Mouse (Mus musculus): Measurements from ENCODE around the gene Zfp113. TPM values are rescaled to one million over a fixed set of nuclear protein-coding genes. Genes with fewer than 3 reads are reported as not detected.
A peak's percentile ranks its signal among the peaks of the same experiment; 100 is the strongest.

Gene Zfp113
- polyA plus RNA-seq, 1 experiment from 2014 or later, result 25.8 TPM

GRCm38 (mm10) chr5:138154390-138154789 is 1.2 kb downstream of the Zfp113 start:
- 91% methylated on average over 3 of the region's 3 CpGs for WGBS
- Histone ChIP-seq H3K9me3 (ENCODE audit: control insufficient read depth, low read length) (no peaks in the 10 kb centered on the region), H3K9ac (replicated peaks; ENCODE audit: low read depth, low read length) (peak overlapping the region; percentile 95)

GRCm38 (mm10) chr5:138138585-138138984 is 17.0 kb downstream of the Zfp113 start:
- H3K4me3 ChIP-seq (ENCODE audit: low read depth, low read length), result no peak overlapping the region
- no peak overlapping the region for H3K4me2 ChIP-seq (ENCODE audit: low read depth, low read length)
- ATAC-seq (ENCODE audit: low read depth), result no peak
- 77% methylated on average over 4 of the region's 4 CpGs for WGBS
- no peak overlapping the region for H3K9ac ChIP-seq (replicated peaks; ENCODE audit: low read depth, low read length)
- H3K9me3 ChIP-seq (ENCODE audit: control insufficient read depth, low read length), result no peaks in the 10 kb centered on the region
- no peaks in the 10 kb centered on the region for H3K27me3 ChIP-seq (ENCODE audit: control insufficient read depth, insufficient read depth, low read length)
- no peak overlapping the region for H3K27ac ChIP-seq (ENCODE audit: low read depth, low read length)
- no peaks in the 10 kb centered on the region for H3K4me1 ChIP-seq (ENCODE audit: control insufficient read depth, insufficient read depth, low read length)
- H3K36me3 ChIP-seq (ENCODE audit: control insufficient read depth, insufficient read depth, low read length), result peaks cover 15% of the 10 kb centered on the region

More at GRCm38 (mm10) chr5:138154390-138154789, 1.2 kb downstream of the Zfp113 start:
- Histone ChIP-seq H3K36me3 (ENCODE audit: control insufficient read depth, insufficient read depth, low read length) (peaks cover 19% of the 10 kb centered on the region), H3K27me3 (ENCODE audit: control insufficient read depth, insufficient read depth, low read length) (no peaks in the 10 kb centered on the region), H3K27ac (ENCODE audit: low read depth, low read length) (no peak overlapping the region), H3K4me2 (ENCODE audit: low read depth, low read length) (peak overlapping the region; percentile 87), H3K4me1 (ENCODE audit: control insufficient read depth, insufficient read depth, low read length) (peaks cover 9% of the 10 kb centered on the region; the same call in 1 of the 2 replicates), H3K4me3 (ENCODE audit: low read depth, low read length) (peak overlapping the region; percentile 81)
- no peak for ATAC-seq (ENCODE audit: low read depth)

- Histone ChIP-seq H3K27ac (ENCODE audit: low read depth, low read length) (no peak overlapping the region), H3K36me3 (ENCODE audit: control insufficient read depth, insufficient read depth, low read length) (peaks cover 21% of the 10 kb centered on the region), H3K4me1 (ENCODE audit: control insufficient read depth, insufficient read depth, low read length) (no peaks in the 10 kb centered on the region), H3K4me3 (ENCODE audit: low read depth, low read length) (no peak overlapping the region), H3K27me3 (ENCODE audit: control insufficient read depth, insufficient read depth, low read length) (no peaks in the 10 kb centered on the region), H3K9me3 (ENCODE audit: control insufficient read depth, low read length) (no peaks in the 10 kb centered on the region), H3K9ac (replicated peaks; ENCODE audit: low read depth, low read length) (no peak overlapping the region), H3K4me2 (ENCODE audit: low read depth, low read length) (no peak overlapping the region)
- ATAC-seq (ENCODE audit: low read depth), result no peak
- 62% methylated on average over 8 of the region's 8 CpGs for WGBS
These were observed 17.5 kb downstream of the Zfp113 start for GRCm38 (mm10) chr5:138137935-138138549.

- Histone ChIP-seq H3K4me2 (ENCODE audit: low read depth, low read length) (no peak overlapping the region), H3K27me3 (ENCODE audit: control insufficient read depth, insufficient read depth, low read length) (no peaks in the 10 kb centered on the region), H3K27ac (ENCODE audit: low read depth, low read length) (no peak overlapping the region), H3K36me3 (ENCODE audit: control insufficient read depth, insufficient read depth, low read length) (peaks cover 29% of the 10 kb centered on the region), H3K9me3 (ENCODE audit: control insufficient read depth, low read length) (no peaks in the 10 kb centered on the region), H3K4me3 (ENCODE audit: low read depth, low read length) (no peak overlapping the region), H3K4me1 (ENCODE audit: control insufficient read depth, insufficient read depth, low read length) (no peaks in the 10 kb centered on the region), H3K9ac (replicated peaks; ENCODE audit: low read depth, low read length) (no peak overlapping the region)
- ATAC-seq (ENCODE audit: low read depth), result no peak
- WGBS, result 87% methylated on average over 4 of the region's 4 CpGs
These were observed 18.3 kb downstream of the Zfp113 start for GRCm38 (mm10) chr5:138137257-138137656.

GRCm38 (mm10) chr5:138132425-138133064 is 23.0 kb downstream of the Zfp113 start:
- no peak overlapping the region for H3K4me3 ChIP-seq (ENCODE audit: low read depth, low read length)
- ATAC-seq (ENCODE audit: low read depth), result no peak
- H3K36me3 ChIP-seq (ENCODE audit: control insufficient read depth, insufficient read depth, low read length), result peaks cover 60% of the 10 kb centered on the region
- 66% methylated on average over 5 of the region's 5 CpGs for WGBS
- H3K9ac ChIP-seq (replicated peaks; ENCODE audit: low read depth, low read length), result no peak overlapping the region
- no peak overlapping the region for H3K4me2 ChIP-seq (ENCODE audit: low read depth, low read length)
- H3K9me3 ChIP-seq (ENCODE audit: control insufficient read depth, low read length), result no peaks in the 10 kb centered on the region
- H3K27me3 ChIP-seq (ENCODE audit: control insufficient read depth, insufficient read depth, low read length), result no peaks in the 10 kb centered on the region
- H3K4me1 ChIP-seq (ENCODE audit: control insufficient read depth, insufficient read depth, low read length), result no peaks in the 10 kb centered on the region
- no peak overlapping the region for H3K27ac ChIP-seq (ENCODE audit: low read depth, low read length)

GRCm38 (mm10) chr5:138118041-138118440 is 37.5 kb downstream of the Zfp113 start:
- H3K27ac ChIP-seq (ENCODE audit: low read depth, low read length), result no peak overlapping the region
- no peak for ATAC-seq (ENCODE audit: low read depth)

GRCm38 (mm10) chr5:138117199-138118015 is 38.1 kb downstream of the Zfp113 start:
- H3K27ac ChIP-seq (ENCODE audit: low read depth, low read length), result peak overlapping the region; percentile 96
- ATAC-seq (ENCODE audit: low read depth), result peak; percentile 10; the same call in 1 of the 2 replicates
- H3K9me3 ChIP-seq (ENCODE audit: control insufficient read depth, low read length), result no peaks in the 10 kb centered on the region
- H3K4me2 ChIP-seq (ENCODE audit: low read depth, low read length), result peak overlapping the region; percentile 76
- H3K4me1 ChIP-seq (ENCODE audit: control insufficient read depth, insufficient read depth, low read length), result peaks cover 9% of the 10 kb centered on the region
- H3K9ac ChIP-seq (replicated peaks; ENCODE audit: low read depth, low read length), result peak overlapping the region; percentile 78
- H3K27me3 ChIP-seq (ENCODE audit: control insufficient read depth, insufficient read depth, low read length), result no peaks in the 10 kb centered on the region
- 7% methylated on average over 16 of the region's 16 CpGs for WGBS
- H3K36me3 ChIP-seq (ENCODE audit: control insufficient read depth, insufficient read depth, low read length), result peaks cover 3% of the 10 kb centered on the region
- H3K4me3 ChIP-seq (ENCODE audit: low read depth, low read length), result peak overlapping the region; percentile 59

More at GRCm38 (mm10) chr5:138118041-138118440, 37.5 kb downstream of the Zfp113 start:
- peaks cover 9% of the 10 kb centered on the region for H3K4me1 ChIP-seq (ENCODE audit: control insufficient read depth, insufficient read depth, low read length)
- no peaks in the 10 kb centered on the region for H3K9me3 ChIP-seq (ENCODE audit: control insufficient read depth, low read length)
- peak overlapping the region; percentile 76 for H3K4me2 ChIP-seq (ENCODE audit: low read depth, low read length)
- peaks cover 6% of the 10 kb centered on the region for H3K36me3 ChIP-seq (ENCODE audit: control insufficient read depth, insufficient read depth, low read length)
- peak overlapping the region; percentile 78 for H3K9ac ChIP-seq (replicated peaks; ENCODE audit: low read depth, low read length)
- no peaks in the 10 kb centered on the region for H3K27me3 ChIP-seq (ENCODE audit: control insufficient read depth, insufficient read depth, low read length)
- H3K4me3 ChIP-seq (ENCODE audit: low read depth, low read length), result peak overlapping the region; percentile 59
- 85% methylated on average over 3 of the region's 3 CpGs for WGBS

- 7% methylated on average over 38 of the region's 38 CpGs for WGBS
- Histone ChIP-seq H3K9me3 (ENCODE audit: control insufficient read depth, low read length) (no peaks in the 10 kb centered on the region), H3K4me3 (ENCODE audit: low read depth, low read length) (peak within 1 kb of the TSS; percentile 59), H3K4me1 (ENCODE audit: control insufficient read depth, insufficient read depth, low read length) (peaks cover 9% of the 10 kb centered on the region), H3K27ac (ENCODE audit: low read depth, low read length) (peak within 1 kb of the TSS; percentile 96), H3K27me3 (ENCODE audit: control insufficient read depth, insufficient read depth, low read length) (no peaks in the 10 kb centered on the region), H3K9ac (replicated peaks; ENCODE audit: low read depth, low read length) (peak within 1 kb of the TSS; percentile 78), H3K4me2 (ENCODE audit: low read depth, low read length) (peak within 1 kb of the TSS; percentile 76), H3K36me3 (ENCODE audit: control insufficient read depth, insufficient read depth, low read length) (peaks cover 3% of the 10 kb centered on the region)
- peak; percentile 97 for ATAC-seq (ENCODE audit: low read depth)
These were observed 39.0 kb downstream of the Zfp113 start, which contains the start of gene Zscan21 for GRCm38 (mm10) chr5:138116255-138117198. Zscan21 (plus strand) TSS chr5:138116903.
